In genomic region chr17:14640351-14641115, GRCm38 (mm10) we compare ENCODE assay signal across 9 mouse cellular contexts. TPM values are rescaled to one million over a fixed set of nuclear protein-coding genes. Genes with fewer than 3 reads are reported as not detected.
A peak's percentile ranks its signal among the peaks of the same experiment; 100 is the strongest.
DNase-seq lines count a peak whose midpoint lies in the region; ATAC-seq and TF ChIP-seq lines count a peak whose summit lies in the region.
"Had no signal": no experiment of that assay in that cellular context is flagged by ENCODE, and none has a peak within 500 bp of the region (broad histone marks: within the 10 kb centered on the region; RNA-seq: fewer than 3 reads in every experiment).

No protein-coding gene starts in this region.

- H3K9ac ChIP-seq in liver, postnatal 0 days (replicated peaks) = no peak overlapping the region
- H3K9ac ChIP-seq: liver, embryonic 15.5 days had no signal

- 77% methylated on average over 15 of the region's 15 CpGs for WGBS in liver, postnatal 0 days (ENCODE audit: insufficient replicate concordance)

- no peaks in the 10 kb centered on the region for H3K4me1 ChIP-seq in liver, postnatal 0 days (ENCODE audit: insufficient read depth)
- H3K4me1 ChIP-seq: liver, embryonic 15.5 days had no signal

- TF ChIP-seq CTCF in liver, postnatal 0 days (IDR thresholded peaks at IDR 0.05; ENCODE audit: low read depth) = no peak

- no peak for ATAC-seq in liver, postnatal 0 days

- H3K27me3 ChIP-seq in liver, postnatal 0 days (ENCODE audit: insufficient read depth, low read length) = no peaks in the 10 kb centered on the region
- H3K27me3 ChIP-seq: liver, embryonic 15.5 days had no signal

- H3K27ac ChIP-seq in liver, postnatal 0 days (ENCODE audit: low read depth) = 0 out of 2 replicates have a peak overlapping the region, but pooled peaks have one; percentile 16
- H3K27ac ChIP-seq: liver, embryonic 15.5 days had no signal

- no peaks in the 10 kb centered on the region for H3K36me3 ChIP-seq in liver, postnatal 0 days (replicated peaks; ENCODE audit: insufficient read depth, low read length)
- H3K36me3 ChIP-seq: liver, embryonic 15.5 days had no signal

- H3K4me2 ChIP-seq in liver, postnatal 0 days (ENCODE audit: low read depth, low read length) = no peak overlapping the region
- H3K4me2 ChIP-seq: liver, embryonic 15.5 days had no signal

- no peak overlapping the region for H3K4me3 ChIP-seq in liver, postnatal 0 days (ENCODE audit: low read depth, low read length)
- H3K4me3 ChIP-seq: liver, embryonic 15.5 days had no signal

- no peak for TF ChIP-seq EP300 in liver, postnatal 0 days (IDR thresholded peaks at IDR 0.05; ENCODE audit: low read depth)

- intact Hi-C loops in heart, postnatal 14 days (cut with DNase I) = no loop called here

- no peaks in the 10 kb centered on the region for H3K9me3 ChIP-seq in liver, postnatal 0 days (ENCODE audit: low read length)
- H3K9me3 ChIP-seq: liver, embryonic 15.5 days had no signal

- peak; percentile 24 for DNase-seq in urinary bladder, postnatal 10 days (ENCODE audit: low spot score)
- no peak for DNase-seq in urinary bladder, adult 2 months (ENCODE audit: low spot score)
- peak; percentile 72 to 81 for DNase-seq in heart, postnatal 14 days
- peak; percentile 27 for DNase-seq in liver, postnatal 0 days
- peak; percentile 67 for DNase-seq in yolk sac, embryonic 10.5 days (ENCODE audit: low spot score)
- DNase-seq in MN1 (ENCODE audit: low spot score) = no peak
- no peak for DNase-seq in left cerebral cortex, adult 8-10 months (ENCODE audit: low spot score in 2 of 2)
- no peak for DNase-seq in embryo, embryonic 11 days

RNA-seq across cellular contexts. Expression of gene Thbs2, which starts 53.5 kb away (rescaled TPM):
- polyA plus RNA-seq in urinary bladder, adult 2 months (2012; rRNA removed) = 107 and 123 TPM in 2 replicates
- total RNA-seq in heart, postnatal 14 days (2021) = 10 to 100 TPM; 27.5 to 31.9 TPM
- 1.9 and 2.4 TPM in 2 replicates for polyA plus RNA-seq in liver, postnatal 0 days (2015; fragmentation: Nextera tagmentation; extraction: Ambion mirVana)
- 1 to 10 TPM; 4.9 to 7.5 (median 6.1) TPM for total RNA-seq in left cerebral cortex, adult 8-10 months (2022)

Comparison
In these comparisons a context has a peak if more than half of its experiments do, and no peak if none do; other contexts are left out.
1. DNase-seq: peak in urinary bladder, postnatal 10 days (single experiment), heart, postnatal 14 days (2 of 2), liver, postnatal 0 days (single experiment) and yolk sac, embryonic 10.5 days (single experiment); none in urinary bladder, adult 2 months (single experiment), MN1 (single experiment), left cerebral cortex, adult 8-10 months (0 of 2) and embryo, embryonic 11 days (single experiment).